Mouse (Mus musculus) gastrocnemius, adult 2 months (tissue): ENCODE results near the gene Cep112. TPM values are rescaled to one million over a fixed set of nuclear protein-coding genes. Genes with fewer than 3 reads are reported as not detected.

Experiments used
- DNase-seq: peaks from one replicate; pipeline ENCODE4 v3.0.0; 2022
- H3K27ac ChIP-seq: fragments of 200-600 bp; 2 replicates; pipeline ENCODE4 v1.8.1; 2022; ENCODE audit warnings: mild to moderate bottlenecking
- H3K4me3 ChIP-seq: fragments of 200-600 bp; 2 replicates; pipeline ENCODE4 v1.8.1; 2022; ENCODE audit warnings: mild to moderate bottlenecking, moderate library complexity
- CTCF ChIP-seq: fragments of 200-600 bp; IDR thresholded peaks from 2 replicates; pipeline ENCODE4 v1.8.1; 2022; ENCODE audit warnings: antibody characterized with exemption, mild to moderate bottlenecking, moderate library complexity
- intact Hi-C: fragments of 180-260 bp; cut with DNase I; formaldehyde crosslinking; loops from one replicate; pipeline ENCODE4 v1.15.1; 2025
- total RNA-seq, 2 experiments: library from RNA; stranded (reverse); gene quantifications; 2 replicates each; pipeline ENCODE4 v1.2.3; 2021

Cep112 gene
- total RNA-seq, 2 experiments from 2014 or later, result 2.5 to 3.3 TPM

DNA sequence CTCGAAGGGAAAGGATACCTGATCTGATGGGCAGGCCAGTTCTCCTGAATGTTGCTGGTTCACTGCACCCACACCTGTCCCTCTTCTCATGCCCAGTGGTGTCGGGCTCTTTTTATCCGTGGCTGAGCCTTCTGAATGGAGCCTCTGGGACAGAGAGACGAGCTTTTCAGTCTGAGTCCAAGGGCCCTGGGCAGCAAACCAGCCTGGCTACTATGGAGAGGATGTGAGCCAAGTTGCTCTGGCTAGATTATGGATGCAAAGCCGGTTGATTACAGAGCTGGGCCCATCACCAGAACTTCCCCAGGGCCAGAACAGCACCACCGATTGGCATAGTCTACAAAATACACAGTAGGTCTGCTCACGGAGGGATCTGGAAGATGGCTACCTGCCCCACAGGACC is 476.7 kb downstream of the Cep112 start:
- TF ChIP-seq CTCF, result no peak
- peak; percentile 28 for DNase-seq
- intact Hi-C loops, result no loop called here
- H3K4me3 ChIP-seq, result no peak overlapping the region
- no peak overlapping the region for H3K27ac ChIP-seq

DNA sequence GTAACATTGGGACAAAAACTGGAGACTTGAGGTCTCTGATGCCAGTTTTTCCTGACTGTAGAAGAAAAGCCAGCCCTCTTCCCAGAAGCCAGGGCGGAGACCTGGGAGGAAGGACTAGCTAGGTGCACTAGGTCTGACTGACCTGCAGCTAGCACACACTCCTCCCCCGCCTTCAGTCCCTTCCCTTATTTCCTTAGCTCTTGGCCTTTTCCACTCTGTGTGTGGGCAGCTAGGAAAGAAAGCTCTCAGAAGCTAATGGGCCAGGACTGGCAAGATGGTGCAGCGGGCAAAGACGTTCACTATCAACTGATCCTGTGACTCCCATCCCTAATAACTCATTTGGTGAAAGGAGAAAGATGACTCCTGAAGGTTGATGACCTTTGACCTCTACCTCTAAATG is 477.3 kb downstream of the Cep112 start:
- intact Hi-C loops, result no loop called here
- no peak for DNase-seq
- TF ChIP-seq CTCF, result no peak
- Histone ChIP-seq H3K27ac (no peak overlapping the region), H3K4me3 (no peak overlapping the region)

DNA sequence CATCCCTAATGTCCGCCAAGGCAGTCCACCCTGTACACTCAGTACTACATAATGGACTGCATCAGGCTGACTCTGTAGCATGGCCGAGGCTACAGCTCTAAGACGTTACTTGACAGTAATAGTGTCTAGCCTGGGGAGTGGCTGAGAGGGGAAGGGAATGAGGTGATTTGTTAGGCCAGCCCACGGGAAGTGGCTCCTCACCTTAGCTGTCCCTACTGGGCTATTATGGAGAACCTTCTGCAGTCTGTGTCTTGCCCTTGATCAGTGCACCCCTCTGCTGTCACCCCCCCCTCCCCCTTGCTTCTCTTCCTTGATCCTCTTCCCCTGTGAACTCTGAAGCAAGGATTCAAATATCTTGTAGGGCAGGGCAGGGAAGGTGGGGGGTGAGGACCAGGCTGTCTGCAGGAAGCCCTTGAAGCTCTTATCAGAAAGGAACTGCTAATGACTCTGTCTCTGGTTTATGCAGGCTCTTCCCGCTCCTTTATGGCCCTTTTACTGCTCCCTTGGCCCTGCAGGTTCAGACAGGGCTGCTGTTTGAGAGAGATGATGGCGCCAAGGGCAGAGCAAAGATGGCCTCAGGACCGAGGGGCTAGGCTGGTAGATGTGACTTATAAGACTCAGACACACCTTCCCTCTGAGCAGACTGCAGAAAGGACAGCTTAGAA is 481.7 kb downstream of the Cep112 start:
- no peak for TF ChIP-seq CTCF
- intact Hi-C loops, result no loop called here
- H3K4me3 ChIP-seq, result no peak overlapping the region
- H3K27ac ChIP-seq, result no peak overlapping the region
- DNase-seq, result no peak

DNA sequence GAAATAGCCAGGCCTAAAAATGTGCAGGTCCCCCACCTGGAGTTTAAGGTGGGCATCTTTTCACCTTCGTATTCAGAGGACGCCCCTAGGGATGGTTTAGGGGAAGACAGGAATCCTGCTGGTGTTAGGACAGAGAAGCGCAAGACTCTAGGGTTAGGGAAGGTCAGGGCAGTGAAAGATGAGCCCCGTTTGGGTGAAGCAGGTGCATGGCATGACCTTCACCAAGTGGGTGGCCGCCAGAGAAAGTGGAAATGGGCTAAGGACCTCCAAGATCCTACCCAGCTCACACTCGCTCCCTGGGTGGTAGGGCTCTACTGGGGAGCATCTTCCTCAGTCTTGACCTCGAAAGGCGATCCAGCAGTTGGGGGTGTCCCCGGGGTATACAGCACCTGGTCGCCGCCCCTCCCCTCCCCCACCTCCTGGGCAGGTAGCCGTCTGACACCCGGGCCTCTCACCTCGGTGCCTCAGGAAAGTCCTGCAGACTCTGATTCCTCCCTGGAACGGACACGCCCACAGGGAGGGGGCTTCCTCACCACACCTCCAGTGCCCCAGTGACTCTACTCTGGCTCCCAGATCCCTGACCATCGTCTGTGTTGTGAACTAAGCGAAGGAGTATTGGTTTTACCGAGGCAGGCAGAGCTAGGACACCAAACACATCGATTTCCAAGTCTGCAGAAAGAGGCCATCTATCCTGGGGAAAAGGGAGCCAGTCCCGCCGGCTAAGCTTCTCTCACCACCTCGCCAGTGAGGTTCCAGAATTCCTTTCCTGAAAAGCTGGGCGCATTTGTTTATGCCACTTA is 484.6 kb downstream of the Cep112 start:
- Histone ChIP-seq H3K27ac (no peak overlapping the region), H3K4me3 (peak overlapping the region; percentile 50)
- intact Hi-C loops, result no loop called here
- no peak for TF ChIP-seq CTCF
- no peak for DNase-seq

Other genes starting within 250 kb of the Cep112 start
- under 1 TPM; 0.39 to 0.69 TPM for gene Apoh, start 81.8 kb upstream of the Cep112 start, total RNA-seq
- gene Prkca, start 81.3 kb upstream of the Cep112 start, total RNA-seq, result 10 to 100 TPM; 54.9 to 57.8 TPM